Mouse (Mus musculus) midbrain, embryonic 13.5 days (tissue): ENCODE results near the gene Cnpy1. TPM values are rescaled to one million over a fixed set of nuclear protein-coding genes. Genes with fewer than 3 reads are reported as not detected.

Experiments used
- ATAC-seq: fragments of 200-750 bp; cut with Nextera tagmentation; 2 replicates; pipeline ENCODE4 v1.8.0; 2017; ENCODE audit warnings: mild to moderate bottlenecking, moderate TSS enrichment, moderate library complexity
- H3K27ac ChIP-seq: fragments of 300-500 bp; sonication (generic); 2 replicates; pipeline ENCODE4 v1.5.1; 2015; ENCODE audit warnings: inconsistent platforms, mild to moderate bottlenecking, moderate library complexity
- H3K27me3 ChIP-seq: fragments of 300-500 bp; sonication (generic); 2 replicates; pipeline ENCODE4 v1.6.1; 2015; ENCODE audit warnings: mild to moderate bottlenecking, inconsistent platforms
- H3K36me3 ChIP-seq: fragments of 300-500 bp; sonication (generic); 2 replicates; pipeline ENCODE4 v1.6.1; 2015; ENCODE audit warnings: mild to moderate bottlenecking, inconsistent platforms
- H3K4me1 ChIP-seq: fragments of 300-500 bp; sonication (generic); replicated peaks from 2 replicates; pipeline ENCODE4 v1.6.1; 2015; ENCODE audit warnings: inconsistent platforms
- H3K4me2 ChIP-seq: fragments of 300-500 bp; sonication (generic); replicated peaks from 2 replicates; pipeline ENCODE4 v1.6.1; 2015; ENCODE audit warnings: moderate library complexity, mild to moderate bottlenecking, inconsistent platforms
- H3K4me3 ChIP-seq: fragments of 300-500 bp; sonication (generic); replicated peaks from 2 replicates; pipeline ENCODE4 v1.5.1; 2015; ENCODE audit warnings: mild to moderate bottlenecking, inconsistent platforms
- H3K9ac ChIP-seq: fragments of 300-500 bp; sonication (generic); replicated peaks from 2 replicates; pipeline ENCODE4 v1.6.1; 2015; ENCODE audit warnings: mild to moderate bottlenecking, inconsistent platforms
- H3K9me3 ChIP-seq: fragments of 300-500 bp; sonication (generic); 2 replicates; pipeline ENCODE4 v1.6.1; 2016; ENCODE audit warnings: mild to moderate bottlenecking, inconsistent platforms
- WGBS: fragments of 180-500 bp; shearing (Covaris S2); methylation state at CpG from one replicate; pipeline ENCODE4 v1.1.7; 2015; 5-methylcytosine and 5-hydroxymethylcytosine counted together
- polyA plus RNA-seq: library from polyadenylated mRNA; unstranded; fragments of >200 nt; fragmentation: Nextera tagmentation; extraction: Ambion mirVana; gene quantifications from 2 replicates; pipeline ENCODE4 v1.2.1, GENCODE M21; 2015

The Cnpy1 gene
- polyA plus RNA-seq, 1 experiment from 2014 or later: 85.5 TPM

GRCm38 (mm10) chr5:28159072-28159458 lies 86.5 kb downstream of the Cnpy1 start:
- WGBS: 2% methylated on average over 15 of the region's 15 CpGs
- H3K27ac ChIP-seq: peak overlapping the region; percentile 78
- H3K4me2 ChIP-seq: peak overlapping the region; percentile 50
- H3K4me3 ChIP-seq: peak overlapping the region; percentile 25
- no peaks in the 10 kb centered on the region for H3K36me3 ChIP-seq
- peaks cover 84% of the 10 kb centered on the region for H3K27me3 ChIP-seq
- H3K9me3 ChIP-seq: no peaks in the 10 kb centered on the region
- peak overlapping the region; percentile 59 for H3K9ac ChIP-seq
- ATAC-seq: no peak
- peaks cover 40% of the 10 kb centered on the region for H3K4me1 ChIP-seq

- Histone ChIP-seq H3K36me3 (no peaks in the 10 kb centered on the region), H3K4me2 (peak overlapping the region; percentile 50), H3K27me3 (peaks cover 84% of the 10 kb centered on the region), H3K9me3 (no peaks in the 10 kb centered on the region), H3K27ac (peak overlapping the region; percentile 78), H3K9ac (peak overlapping the region; percentile 59), H3K4me3 (peak overlapping the region; percentile 25), H3K4me1 (peaks cover 37% of the 10 kb centered on the region)
- ATAC-seq: peak; percentile 90
- under 1% methylated on average over 31 of the region's 31 CpGs for WGBS
Observed at GRCm38 (mm10) chr5:28158308-28159071, 87.1 kb downstream of the Cnpy1 start.

- peaks cover 83% of the 10 kb centered on the region for H3K27me3 ChIP-seq
- H3K9ac ChIP-seq: peak overlapping the region; percentile 37; the same call in 1 of the 2 replicates
- H3K4me1 ChIP-seq: peaks cover 37% of the 10 kb centered on the region
- WGBS: 2% methylated on average over 17 of the region's 17 CpGs
- H3K36me3 ChIP-seq: no peaks in the 10 kb centered on the region
- H3K9me3 ChIP-seq: no peaks in the 10 kb centered on the region
- H3K4me2 ChIP-seq: peak overlapping the region; percentile 50
- ATAC-seq: peak; percentile 25
- H3K27ac ChIP-seq: peak overlapping the region; percentile 78
- peak overlapping the region; percentile 25 for H3K4me3 ChIP-seq
Observed at GRCm38 (mm10) chr5:28157781-28158180, 87.8 kb downstream of the Cnpy1 start.

GRCm38 (mm10) chr5:28157044-28157730 lies 88.4 kb downstream of the Cnpy1 start:
- Histone ChIP-seq H3K27ac (no peak overlapping the region; the same call in 1 of the 2 replicates), H3K9ac (no peak overlapping the region), H3K4me3 (no peak overlapping the region), H3K27me3 (peaks cover 80% of the 10 kb centered on the region), H3K4me1 (peaks cover 34% of the 10 kb centered on the region), H3K9me3 (no peaks in the 10 kb centered on the region), H3K36me3 (no peaks in the 10 kb centered on the region), H3K4me2 (peak overlapping the region; percentile 50)
- ATAC-seq: no peak
- 4% methylated on average over 9 of the region's 9 CpGs for WGBS

Other genes with a start within 250 kb of the Cnpy1 start
- gene Insig1, start 174.4 kb downstream of the Cnpy1 start, polyA plus RNA-seq: 87.8 and 97.1 TPM in 2 replicates
- gene En2, start 80.1 kb downstream of the Cnpy1 start, polyA plus RNA-seq: 1.9 and 2.2 TPM in 2 replicates
- 21.0 and 24.3 TPM in 2 replicates for gene Rbm33, start 71.3 kb upstream of the Cnpy1 start, polyA plus RNA-seq
- 1.3 and 3.4 TPM in 2 replicates for gene Shh, start 221.4 kb upstream of the Cnpy1 start, polyA plus RNA-seq